Mouse (Mus musculus) limb, embryonic 13.5 days (tissue): ENCODE results near the gene Zeb2. TPM values are rescaled to one million over a fixed set of nuclear protein-coding genes. Genes with fewer than 3 reads are reported as not detected.
A peak's percentile ranks its signal among the peaks of the same experiment; 100 is the strongest.

Source experiments
- ATAC-seq: fragments of 200-750 bp; cut with Nextera tagmentation; 2 replicates; pipeline ENCODE4 v1.8.0; 2017; ENCODE audit warnings: low read depth, moderate number of reproducible peaks, moderate TSS enrichment; ENCODE audit not compliant: low FRiP score
- H3K27ac ChIP-seq: fragments of 300-500 bp; sonication (generic); 2 replicates; pipeline ENCODE4 v1.5.1; 2015; ENCODE audit warnings: inconsistent platforms, mild to moderate bottlenecking, moderate library complexity
- H3K27me3 ChIP-seq: fragments of 300-500 bp; sonication (generic); 2 replicates; pipeline ENCODE4 v1.6.1; 2015; ENCODE audit warnings: mild to moderate bottlenecking, inconsistent platforms
- H3K36me3 ChIP-seq: fragments of 300-500 bp; sonication (generic); 2 replicates; pipeline ENCODE4 v1.6.1; 2015; ENCODE audit warnings: inconsistent platforms, mild to moderate bottlenecking, moderate library complexity
- H3K4me1 ChIP-seq: fragments of 300-500 bp; sonication (generic); 2 replicates; pipeline ENCODE4 v1.6.1; 2015; ENCODE audit warnings: inconsistent platforms
- H3K4me2 ChIP-seq: fragments of 300-500 bp; sonication (generic); replicated peaks from 2 replicates; pipeline ENCODE4 v1.6.1; 2015; ENCODE audit warnings: inconsistent platforms, mild to moderate bottlenecking, moderate library complexity
- H3K4me3 ChIP-seq: fragments of 300-500 bp; sonication (generic); 2 replicates; pipeline ENCODE4 v1.5.1; 2015; ENCODE audit warnings: moderate library complexity, mild to moderate bottlenecking, inconsistent platforms
- H3K9ac ChIP-seq: fragments of 300-500 bp; sonication (generic); 2 replicates; pipeline ENCODE4 v1.6.1; 2015; ENCODE audit warnings: mild to moderate bottlenecking, inconsistent platforms
- H3K9me3 ChIP-seq: fragments of 300-500 bp; sonication (generic); 2 replicates; pipeline ENCODE4 v1.6.1; 2016; ENCODE audit warnings: inconsistent platforms
- WGBS: fragments of 180-500 bp; shearing (Covaris S2); methylation state at CpG from one replicate; pipeline ENCODE4 v1.1.7; 2015; 5-methylcytosine and 5-hydroxymethylcytosine counted together
- polyA plus RNA-seq: library from polyadenylated mRNA; unstranded; fragments of >200 nt; fragmentation: Nextera tagmentation; extraction: Ambion mirVana; gene quantifications from 2 replicates; pipeline ENCODE4 v1.2.1, GENCODE M21; 2015

Zeb2 gene
- polyA plus RNA-seq, 1 experiment from 2014 or later = 31.8 TPM

DNA sequence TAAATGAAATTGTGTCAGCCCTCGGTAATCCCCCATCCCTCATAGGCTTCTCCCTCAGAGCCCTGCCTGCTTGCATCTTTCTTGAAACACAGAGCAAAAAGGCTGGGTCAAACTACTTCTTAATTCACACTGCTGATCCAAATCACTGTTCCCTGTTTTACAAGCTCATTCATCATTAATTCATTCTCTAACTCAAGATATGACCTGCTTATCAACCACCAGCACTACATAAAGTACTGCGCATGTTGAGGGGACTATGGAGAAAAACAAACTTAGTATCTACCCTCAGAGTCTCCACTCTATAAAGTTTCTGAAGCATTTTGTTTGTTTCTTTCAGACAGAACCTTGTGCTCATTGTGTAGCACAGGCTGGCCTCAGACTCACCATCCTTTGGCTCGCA is 104.5 kb downstream of the Zeb2 start:
- Histone ChIP-seq H3K27me3 (no peaks in the 10 kb centered on the region), H3K9ac (no peak overlapping the region), H3K9me3 (no peaks in the 10 kb centered on the region), H3K4me1 (no peaks in the 10 kb centered on the region), H3K36me3 (no peaks in the 10 kb centered on the region), H3K4me3 (no peak overlapping the region), H3K27ac (no peak overlapping the region), H3K4me2 (no peak overlapping the region)
- 89% methylated on average over 3 of the region's 3 CpGs for WGBS
- ATAC-seq = no peak

DNA sequence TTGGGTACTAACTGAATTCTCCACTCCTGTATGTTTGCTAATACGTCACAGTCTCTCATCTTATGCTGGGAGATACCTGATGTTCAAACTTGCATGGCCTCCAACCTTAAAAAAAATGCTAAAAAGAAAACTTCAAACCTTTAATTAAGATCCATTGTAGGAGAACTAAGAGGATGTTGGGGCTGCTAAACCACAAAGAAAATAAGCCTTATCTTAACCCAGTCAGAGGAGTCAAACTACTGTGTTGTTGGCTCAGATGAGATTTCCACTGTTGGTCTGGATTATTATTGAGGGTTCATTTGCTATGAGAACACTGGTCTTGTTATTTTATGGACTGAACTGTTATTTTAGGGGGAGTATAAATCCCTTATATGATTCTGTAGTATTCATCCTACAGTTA is 106.5 kb downstream of the Zeb2 start:
- Histone ChIP-seq H3K27ac (no peak overlapping the region), H3K4me3 (no peak overlapping the region), H3K9me3 (no peaks in the 10 kb centered on the region), H3K4me2 (no peak overlapping the region), H3K4me1 (no peaks in the 10 kb centered on the region), H3K9ac (no peak overlapping the region), H3K27me3 (no peaks in the 10 kb centered on the region), H3K36me3 (no peaks in the 10 kb centered on the region)
- no peak for ATAC-seq
- WGBS = 83% methylated on average over 1 of the region's 1 CpGs

DNA sequence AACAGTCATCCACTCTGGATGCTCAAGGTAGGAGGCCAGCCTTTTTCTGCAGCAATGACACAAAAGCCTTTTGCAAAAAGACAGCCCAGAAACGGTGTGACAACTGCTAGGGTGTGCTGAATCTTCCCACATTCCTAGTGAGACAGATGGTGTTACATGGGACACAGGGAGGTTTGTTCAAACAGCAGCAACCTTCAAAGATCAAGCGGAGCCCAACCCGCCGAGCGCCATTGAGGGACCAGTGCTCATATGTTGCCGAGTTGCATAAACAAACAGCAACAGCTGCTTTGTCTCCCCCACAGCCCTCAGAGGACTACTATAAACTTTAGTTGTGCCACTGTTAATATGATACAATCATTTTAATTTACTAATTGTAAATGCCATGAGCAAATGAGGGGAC is 117.3 kb downstream of the Zeb2 start:
- Histone ChIP-seq H3K4me2 (no peak overlapping the region), H3K9me3 (no peaks in the 10 kb centered on the region), H3K9ac (no peak overlapping the region), H3K27ac (no peak overlapping the region), H3K27me3 (no peaks in the 10 kb centered on the region), H3K4me3 (no peak overlapping the region), H3K4me1 (peaks cover 5% of the 10 kb centered on the region), H3K36me3 (peaks cover 23% of the 10 kb centered on the region)
- ATAC-seq = no peak; the same call in 1 of the 2 replicates
- WGBS = 46% methylated on average over 6 of the region's 6 CpGs

DNA sequence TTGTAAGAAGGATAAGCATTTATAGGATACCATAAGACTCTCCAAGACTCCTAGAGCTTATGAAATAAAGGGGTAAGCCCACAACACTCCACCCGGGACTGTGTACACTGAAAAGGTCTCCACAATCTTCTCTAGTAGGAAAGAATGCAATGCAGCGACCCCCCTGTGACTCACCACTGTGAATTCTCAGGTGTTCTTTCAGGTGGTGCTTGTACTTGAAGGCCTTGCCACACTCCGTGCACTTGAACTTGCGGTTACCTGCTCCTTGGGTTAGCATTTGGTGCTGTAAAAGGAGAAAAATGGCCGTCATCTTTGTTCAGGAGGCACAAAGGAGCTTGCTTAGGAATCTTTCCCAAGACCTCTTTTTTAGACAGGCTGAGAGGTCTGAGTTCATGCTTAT is 118.5 kb downstream of the Zeb2 start:
- Histone ChIP-seq H3K36me3 (peaks cover 23% of the 10 kb centered on the region), H3K27ac (no peak overlapping the region), H3K27me3 (no peaks in the 10 kb centered on the region), H3K4me1 (peaks cover 5% of the 10 kb centered on the region), H3K4me2 (no peak overlapping the region), H3K9me3 (no peaks in the 10 kb centered on the region), H3K9ac (no peak overlapping the region), H3K4me3 (no peak overlapping the region)
- WGBS = 81% methylated on average over 5 of the region's 5 CpGs
- no peak for ATAC-seq

DNA sequence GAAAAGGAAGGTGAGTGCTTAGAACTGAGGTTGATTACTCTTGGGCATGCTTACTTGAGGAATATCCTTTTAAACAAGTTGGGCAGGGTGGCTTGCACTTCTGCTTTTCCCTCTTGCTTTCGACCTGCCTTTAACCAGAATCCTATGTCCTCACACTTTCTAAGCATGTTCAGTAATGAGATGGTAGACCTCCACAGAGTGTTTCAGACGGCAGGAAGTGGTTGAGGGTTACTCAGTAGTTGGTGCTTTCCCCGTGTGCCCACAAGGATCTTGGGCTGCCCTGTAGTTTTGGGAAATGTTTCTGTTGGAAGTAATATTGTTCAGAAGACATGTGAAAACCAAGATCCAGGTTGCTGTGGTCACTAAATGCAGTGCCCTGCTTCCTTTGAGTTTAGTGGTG is 135.5 kb downstream of the Zeb2 start:
- Histone ChIP-seq H3K36me3 (no peaks in the 10 kb centered on the region), H3K4me3 (no peak overlapping the region), H3K4me1 (peaks cover 13% of the 10 kb centered on the region), H3K4me2 (no peak overlapping the region), H3K27me3 (peaks cover 20% of the 10 kb centered on the region), H3K27ac (no peak overlapping the region), H3K9ac (no peak overlapping the region), H3K9me3 (no peaks in the 10 kb centered on the region)
- 73% methylated on average over 3 of the region's 3 CpGs for WGBS
- ATAC-seq = no peak

DNA sequence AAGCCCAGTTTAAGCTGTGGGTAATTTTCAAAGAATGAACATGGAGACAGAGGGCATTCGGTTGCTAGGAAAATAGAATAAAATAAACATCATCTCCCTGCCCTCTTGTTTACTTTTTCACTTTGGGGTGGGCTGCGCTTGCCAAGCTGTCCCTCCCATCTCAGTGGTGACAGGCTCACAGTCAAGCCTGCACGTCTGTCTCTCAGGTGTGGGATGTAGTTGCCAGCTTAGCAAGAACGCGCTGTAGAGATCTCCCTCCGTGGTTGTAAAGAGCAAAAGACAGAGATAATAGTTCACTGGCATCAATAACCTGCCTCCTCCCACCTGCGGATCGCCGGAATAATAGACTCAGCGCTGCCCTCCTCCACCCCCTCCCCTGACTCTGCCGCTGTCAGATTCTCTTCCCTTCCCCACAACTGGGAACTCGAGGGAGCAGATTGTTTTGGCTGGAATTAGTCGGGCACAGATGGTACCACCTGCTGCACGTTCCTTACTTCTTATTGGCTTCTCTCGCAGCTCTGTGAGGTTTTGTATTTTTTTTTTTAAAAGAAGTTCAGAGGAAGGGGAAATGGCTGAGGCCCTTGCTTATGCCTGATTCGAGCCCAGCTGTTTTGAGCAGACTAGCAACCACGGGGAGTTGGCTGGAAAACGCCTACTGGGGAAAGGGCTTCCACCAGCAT is 138.0 kb downstream of the Zeb2 start:
- 5% methylated on average over 18 of the region's 18 CpGs for WGBS
- H3K27ac ChIP-seq = no peak overlapping the region
- H3K4me2 ChIP-seq = peak overlapping the region; percentile 63
- peaks cover 20% of the 10 kb centered on the region for H3K27me3 ChIP-seq
- ATAC-seq = peak; percentile 55
- no peaks in the 10 kb centered on the region for H3K9me3 ChIP-seq
- no peaks in the 10 kb centered on the region for H3K36me3 ChIP-seq
- H3K4me1 ChIP-seq = peaks cover 16% of the 10 kb centered on the region
- peak overlapping the region; percentile 31 for H3K4me3 ChIP-seq
- H3K9ac ChIP-seq = no peak overlapping the region

DNA sequence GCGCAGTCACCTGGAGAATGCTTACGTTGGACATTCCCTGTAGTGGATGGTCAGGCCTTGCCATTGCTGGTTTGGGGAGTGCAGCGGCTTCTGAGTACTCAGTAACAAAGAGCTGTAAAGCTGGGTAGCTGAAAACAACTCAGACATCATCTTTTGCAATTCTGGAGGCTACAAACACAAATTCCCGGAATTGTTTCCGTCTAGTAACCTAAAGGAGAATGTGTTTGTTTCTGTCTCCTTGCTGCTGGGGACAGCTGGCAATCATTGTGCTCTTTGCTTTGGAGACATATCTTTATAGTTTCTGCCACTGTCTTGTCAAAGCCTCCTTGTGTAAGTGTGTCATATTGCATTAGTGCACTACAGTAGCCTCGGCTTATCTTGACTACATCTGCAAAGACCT is 139.2 kb downstream of the Zeb2 start:
- ATAC-seq = no peak
- Histone ChIP-seq H3K9me3 (no peaks in the 10 kb centered on the region), H3K4me1 (peaks cover 16% of the 10 kb centered on the region), H3K4me2 (no peak overlapping the region), H3K27me3 (peaks cover 20% of the 10 kb centered on the region), H3K27ac (no peak overlapping the region), H3K4me3 (no peak overlapping the region), H3K36me3 (no peaks in the 10 kb centered on the region), H3K9ac (no peak overlapping the region)
- WGBS = 74% methylated on average over 6 of the region's 6 CpGs

DNA sequence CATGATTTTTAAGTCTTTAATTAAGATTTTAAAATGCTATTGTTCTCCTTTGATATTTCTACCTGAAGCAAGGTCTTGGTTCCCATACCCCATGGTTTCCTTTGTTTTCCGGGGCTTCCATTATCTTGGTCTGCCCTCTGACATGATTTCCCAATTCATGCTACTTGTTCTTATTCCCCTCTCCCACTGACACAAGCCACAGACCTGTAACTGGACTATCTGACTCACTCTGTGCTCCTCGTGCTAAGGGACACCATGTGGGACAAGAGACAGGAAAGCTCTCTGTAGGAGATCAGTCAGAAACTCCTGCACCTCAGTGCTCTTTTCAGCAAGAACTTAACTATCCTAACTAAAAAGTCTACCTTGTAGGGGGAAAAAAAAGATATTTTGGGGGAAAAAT is 139.6 kb downstream of the Zeb2 start:
- Histone ChIP-seq H3K4me1 (peaks cover 16% of the 10 kb centered on the region), H3K9ac (no peak overlapping the region), H3K27ac (no peak overlapping the region), H3K9me3 (no peaks in the 10 kb centered on the region), H3K4me2 (no peak overlapping the region), H3K4me3 (no peak overlapping the region), H3K27me3 (peaks cover 20% of the 10 kb centered on the region), H3K36me3 (no peaks in the 10 kb centered on the region)
- no peak for ATAC-seq
- 65% methylated on average over 2 of the region's 2 CpGs for WGBS

DNA sequence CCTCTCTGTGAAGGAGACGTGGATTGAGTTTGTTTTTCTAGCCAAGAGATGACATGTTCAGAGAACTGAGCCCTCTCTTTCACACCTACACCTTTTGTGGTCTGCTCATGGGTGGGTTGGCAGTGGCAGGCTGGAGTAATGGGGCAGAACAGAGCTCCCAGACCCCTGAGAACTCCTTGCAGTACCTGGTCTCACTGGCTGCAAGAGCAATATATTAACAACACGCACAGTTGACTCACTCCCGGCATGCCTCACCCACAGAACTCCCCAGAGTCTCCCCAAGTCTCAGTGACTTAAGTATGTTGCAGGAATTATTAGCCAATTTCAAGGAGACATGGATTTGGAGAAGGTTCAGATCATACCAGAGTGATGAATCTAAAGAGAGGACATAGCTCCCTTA is 140.1 kb downstream of the Zeb2 start:
- H3K36me3 ChIP-seq = no peaks in the 10 kb centered on the region
- WGBS = 48% methylated on average over 3 of the region's 3 CpGs
- H3K4me1 ChIP-seq = peaks cover 16% of the 10 kb centered on the region
- ATAC-seq = no peak
- H3K27me3 ChIP-seq = peaks cover 20% of the 10 kb centered on the region
- no peak overlapping the region for H3K4me3 ChIP-seq
- no peak overlapping the region for H3K4me2 ChIP-seq
- no peak overlapping the region for H3K9ac ChIP-seq
- no peak overlapping the region for H3K27ac ChIP-seq
- no peaks in the 10 kb centered on the region for H3K9me3 ChIP-seq

DNA sequence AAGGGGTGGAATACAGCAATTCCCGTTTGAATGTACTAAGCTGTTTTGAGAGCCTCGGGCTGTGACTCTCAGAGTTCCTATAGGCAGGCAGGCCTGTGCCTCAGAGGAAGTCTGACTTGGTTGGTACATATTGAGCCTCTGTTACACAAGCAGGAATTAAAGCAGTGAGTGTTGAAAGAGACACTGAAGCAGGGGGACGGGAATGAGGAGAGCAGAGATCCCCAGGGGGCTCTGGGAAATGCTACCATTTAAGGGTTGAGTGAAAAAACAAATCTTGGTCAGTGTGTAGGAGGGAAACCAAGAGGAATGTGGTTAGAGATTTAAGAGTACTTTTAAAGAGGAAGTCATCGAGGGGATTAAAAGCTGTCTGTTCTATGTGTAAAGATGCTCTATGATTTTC is 140.7 kb downstream of the Zeb2 start:
- no peaks in the 10 kb centered on the region for H3K36me3 ChIP-seq
- 38% methylated on average over 4 of the region's 4 CpGs for WGBS
- no peak for ATAC-seq

DNA sequence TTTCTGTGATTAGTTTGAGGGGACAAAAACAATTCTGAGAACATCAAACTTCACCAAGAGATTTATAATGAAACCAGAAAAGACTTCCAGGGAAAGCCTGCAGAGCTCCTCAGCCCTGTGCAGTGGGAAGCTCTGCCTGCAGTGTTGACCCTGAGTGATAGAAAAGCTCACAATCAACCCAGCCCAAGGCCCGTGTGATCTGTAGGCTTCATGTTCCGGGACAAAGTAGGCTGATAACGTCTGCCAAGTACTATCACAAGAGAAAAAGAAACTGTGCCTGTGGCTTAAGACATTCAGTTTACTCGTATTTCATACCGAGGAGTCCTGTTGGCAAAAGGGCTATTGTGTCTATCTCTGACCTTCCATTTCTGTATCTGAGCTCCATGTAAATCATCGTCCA is 143.4 kb downstream of the Zeb2 start:
- Histone ChIP-seq H3K36me3 (no peaks in the 10 kb centered on the region), H3K9ac (no peak overlapping the region), H3K4me2 (no peak overlapping the region), H3K27ac (no peak overlapping the region), H3K4me3 (no peak overlapping the region), H3K9me3 (no peaks in the 10 kb centered on the region), H3K4me1 (peaks cover 5% of the 10 kb centered on the region; the same call in 1 of the 2 replicates), H3K27me3 (peaks cover 10% of the 10 kb centered on the region; the same call in 1 of the 2 replicates)
- 87% methylated on average over 6 of the region's 6 CpGs for WGBS
- ATAC-seq = no peak

More for the DNA sequence above, 140.7 kb downstream of the Zeb2 start:
- H3K9me3 ChIP-seq = no peaks in the 10 kb centered on the region
- H3K4me1 ChIP-seq = peaks cover 16% of the 10 kb centered on the region
- no peak overlapping the region for H3K4me2 ChIP-seq
- no peak overlapping the region for H3K4me3 ChIP-seq
- H3K9ac ChIP-seq = no peak overlapping the region
- H3K27me3 ChIP-seq = peaks cover 20% of the 10 kb centered on the region
- H3K27ac ChIP-seq = no peak overlapping the region

DNA sequence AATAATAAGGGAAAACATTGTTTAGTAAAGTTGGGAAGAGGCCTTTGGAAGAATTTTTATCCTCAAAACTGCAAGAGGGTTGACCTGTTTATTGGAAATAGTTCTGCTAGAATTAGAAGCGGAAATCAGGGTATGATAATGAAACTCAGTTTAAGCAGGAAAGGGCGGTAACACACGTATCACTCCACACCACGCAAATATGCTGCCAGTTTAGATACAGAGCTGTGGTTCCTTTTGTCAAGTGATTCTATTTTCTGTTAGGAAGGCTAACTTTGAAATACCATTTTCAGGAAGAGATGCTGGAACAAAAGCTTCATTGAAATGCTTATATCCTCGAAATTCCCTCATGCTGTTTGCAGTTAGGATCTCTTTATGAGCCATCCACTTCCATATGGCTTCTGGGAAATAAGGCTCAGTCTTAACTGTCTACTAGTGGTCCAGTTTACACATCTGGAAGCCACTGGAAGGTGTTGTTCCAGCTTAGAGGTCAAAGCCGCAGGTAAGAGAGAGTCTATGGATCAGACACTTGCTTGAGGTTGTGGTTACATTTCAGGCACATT is 147.0 kb downstream of the Zeb2 start:
- ATAC-seq = no peak
- WGBS = 92% methylated on average over 6 of the region's 6 CpGs

DNA sequence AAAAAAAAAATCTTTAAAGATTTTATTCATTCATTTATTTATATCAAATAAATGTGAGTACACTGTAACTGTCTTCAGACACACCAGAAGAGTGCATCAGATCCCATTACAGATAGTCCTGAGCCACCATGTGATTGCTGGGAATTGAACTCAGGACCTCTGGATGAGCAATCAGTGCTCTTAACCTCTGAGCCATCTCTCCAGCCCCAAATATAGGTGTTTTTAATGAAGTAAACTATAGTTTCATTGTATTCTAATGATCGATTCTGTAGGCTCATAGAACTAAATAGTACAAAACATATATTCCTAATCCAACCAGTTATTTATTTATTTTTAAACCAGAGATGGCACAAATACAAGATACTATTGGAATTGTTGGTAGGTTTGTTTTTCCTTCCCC is 147.6 kb downstream of the Zeb2 start:
- Histone ChIP-seq H3K36me3 (no peaks in the 10 kb centered on the region), H3K9ac (no peak overlapping the region), H3K9me3 (no peaks in the 10 kb centered on the region), H3K27me3 (no peaks in the 10 kb centered on the region), H3K4me3 (no peak overlapping the region), H3K4me1 (no peaks in the 10 kb centered on the region), H3K4me2 (no peak overlapping the region), H3K27ac (no peak overlapping the region)
- WGBS = 94% methylated on average over 1 of the region's 1 CpGs
- no peak for ATAC-seq

More for the DNA sequence above, 147.0 kb downstream of the Zeb2 start:
- H3K27ac ChIP-seq = no peak overlapping the region
- no peaks in the 10 kb centered on the region for H3K36me3 ChIP-seq
- no peaks in the 10 kb centered on the region for H3K9me3 ChIP-seq
- no peaks in the 10 kb centered on the region for H3K27me3 ChIP-seq
- no peaks in the 10 kb centered on the region for H3K4me1 ChIP-seq
- no peak overlapping the region for H3K9ac ChIP-seq
- no peak overlapping the region for H3K4me3 ChIP-seq
- H3K4me2 ChIP-seq = no peak overlapping the region
